Mouse (Mus musculus): Measurements from ENCODE around the gene Arhgap33.

Gene Arhgap33

GRCm38 (mm10) chr7:30534633-30535577, at the start of gene Arhgap33:
Gene Arhgap33 (minus strand): TSS chr7:30535060.
- DNase-seq: peak; percentile 95

GRCm38 (mm10) chr7:30584339-30584738, 49.5 kb upstream of the Arhgap33 start:
- no peak for DNase-seq

GRCm38 (mm10) chr7:30581547-30581946, 46.7 kb upstream of the Arhgap33 start:
- DNase-seq: peak; percentile 45

GRCm38 (mm10) chr7:30579950-30580349, 45.1 kb upstream of the Arhgap33 start:
- no peak for DNase-seq

- DNase-seq: peak; percentile 85
These were observed 38.1 kb upstream of the Arhgap33 start for GRCm38 (mm10) chr7:30572969-30573368.

- no peak for DNase-seq
These were observed 37.5 kb upstream of the Arhgap33 start for GRCm38 (mm10) chr7:30572389-30572788.

GRCm38 (mm10) chr7:30567555-30567954, 32.7 kb upstream of the Arhgap33 start:
- DNase-seq: no peak

- no peak for DNase-seq
These were observed 31.2 kb upstream of the Arhgap33 start for GRCm38 (mm10) chr7:30566033-30566432.

- no peak for DNase-seq
These were observed 30.2 kb upstream of the Arhgap33 start, which contains the start of gene Igflr1 for GRCm38 (mm10) chr7:30564970-30565571. Gene Igflr1 (plus strand): TSS chr7:30565427.

- no peak for DNase-seq
These were observed 29.0 kb upstream of the Arhgap33 start for GRCm38 (mm10) chr7:30563906-30564280.

- peak; percentile 97 for DNase-seq
These were observed 28.5 kb upstream of the Arhgap33 start, which contains the start of the genes U2af1l4, Gm49396 and Psenen for GRCm38 (mm10) chr7:30563117-30563905. Gene U2af1l4 (plus strand): TSS chr7:30563301. Gene Gm49396 (plus strand): TSS chr7:30563344. Gene Psenen (minus strand): TSS chr7:30563627.

GRCm38 (mm10) chr7:30562526-30563116, 27.8 kb upstream of the Arhgap33 start:
- DNase-seq: no peak

GRCm38 (mm10) chr7:30560296-30560695, 25.4 kb upstream of the Arhgap33 start:
- DNase-seq: no peak

GRCm38 (mm10) chr7:30559443-30559954, 24.6 kb upstream of the Arhgap33 start, which contains the start of gene Lin37:
Gene Lin37 (minus strand): TSS chr7:30559838.
- DNase-seq: peak; percentile 100

GRCm38 (mm10) chr7:30558656-30559442, 24.0 kb upstream of the Arhgap33 start:
- DNase-seq: no peak

GRCm38 (mm10) chr7:30557901-30558514, 23.1 kb upstream of the Arhgap33 start:
- no peak for DNase-seq

- no peak for DNase-seq
These were observed 22.2 kb upstream of the Arhgap33 start for GRCm38 (mm10) chr7:30556894-30557536.

- no peak for DNase-seq
These were observed 19.1 kb upstream of the Arhgap33 start for GRCm38 (mm10) chr7:30553810-30554584.

- peak; percentile 54 for DNase-seq
These were observed 18.2 kb upstream of the Arhgap33 start for GRCm38 (mm10) chr7:30553021-30553589.

Data from kidney, adult 11 months (tissue).